Mouse (Mus musculus) cerebellum, postnatal 4 days (tissue): ENCODE measurements around the gene Fzd10.

Experiments used
- DNase-seq, 2 experiments: peaks; one replicate each; pipeline ENCODE4 v3.0.0; 2022; ENCODE audit warnings: low spot score in 2 of 2, mixed read lengths in 1 of 2

Gene Fzd10

DNA sequence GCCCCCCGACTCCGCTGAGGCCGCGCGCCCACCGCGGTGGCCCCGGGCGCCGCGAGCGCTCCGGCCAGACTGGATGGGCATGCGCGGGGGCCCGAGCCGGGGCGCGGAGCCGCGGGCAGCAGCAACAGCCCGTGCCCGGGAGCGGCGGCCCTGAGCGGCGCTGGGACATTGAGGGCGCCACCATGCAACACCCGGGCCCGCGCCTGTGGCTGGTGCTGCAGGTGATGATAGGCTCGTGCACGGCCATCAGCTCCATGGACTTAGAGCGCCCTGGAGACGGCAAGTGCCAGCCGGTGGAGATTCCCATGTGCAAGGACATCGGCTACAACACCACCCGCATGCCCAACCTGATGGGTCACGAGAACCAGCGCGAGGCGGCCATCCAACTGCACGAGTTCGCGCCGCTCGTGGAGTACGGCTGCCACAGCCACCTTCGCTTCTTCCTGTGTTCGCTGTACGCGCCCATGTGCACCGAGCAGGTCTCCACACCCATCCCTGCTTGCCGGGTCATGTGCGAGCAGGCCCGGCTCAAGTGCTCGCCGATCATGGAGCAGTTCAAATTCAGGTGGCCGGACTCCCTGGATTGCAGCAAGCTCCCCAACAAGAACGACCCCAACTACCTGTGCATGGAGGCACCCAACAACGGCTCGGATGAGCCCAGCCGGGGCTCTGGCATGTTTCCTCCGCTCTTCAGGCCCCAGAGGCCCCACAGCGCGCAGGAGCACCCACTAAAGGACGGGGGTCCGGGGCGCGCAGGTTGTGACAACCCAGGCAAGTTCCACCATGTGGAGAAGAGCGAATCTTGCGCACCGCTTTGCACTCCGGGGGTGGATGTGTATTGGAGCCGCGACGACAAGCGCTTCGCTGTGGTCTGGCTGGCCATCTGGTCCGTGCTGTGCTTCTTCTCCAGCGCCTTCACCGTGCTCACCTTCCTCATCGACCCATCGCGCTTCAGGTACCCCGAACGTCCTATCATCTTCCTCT is 684 bp downstream of the Fzd10 start:
- DNase-seq = peak in 1 of 2 experiments; percentile 36

DNA sequence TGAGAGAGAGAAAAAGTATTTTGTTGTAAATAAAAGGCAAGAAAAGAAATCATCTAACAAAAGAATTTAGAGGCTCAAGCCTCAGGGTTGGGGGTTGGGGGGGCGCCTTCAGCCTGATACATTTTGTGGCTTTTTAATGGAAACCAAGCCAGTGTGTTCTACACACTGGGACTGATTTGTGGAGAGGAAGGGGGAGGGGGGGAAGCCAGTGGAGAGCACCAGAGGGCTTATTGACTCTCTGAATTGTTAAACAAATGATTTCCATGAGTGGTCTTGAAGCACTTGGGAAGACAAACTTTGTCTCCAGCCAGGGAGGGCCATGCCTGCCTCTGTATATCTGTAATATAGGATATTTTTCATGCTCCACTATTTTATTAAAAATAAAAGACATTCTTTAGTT is 3.0 kb downstream of the Fzd10 start:
- DNase-seq = no peak

DNA sequence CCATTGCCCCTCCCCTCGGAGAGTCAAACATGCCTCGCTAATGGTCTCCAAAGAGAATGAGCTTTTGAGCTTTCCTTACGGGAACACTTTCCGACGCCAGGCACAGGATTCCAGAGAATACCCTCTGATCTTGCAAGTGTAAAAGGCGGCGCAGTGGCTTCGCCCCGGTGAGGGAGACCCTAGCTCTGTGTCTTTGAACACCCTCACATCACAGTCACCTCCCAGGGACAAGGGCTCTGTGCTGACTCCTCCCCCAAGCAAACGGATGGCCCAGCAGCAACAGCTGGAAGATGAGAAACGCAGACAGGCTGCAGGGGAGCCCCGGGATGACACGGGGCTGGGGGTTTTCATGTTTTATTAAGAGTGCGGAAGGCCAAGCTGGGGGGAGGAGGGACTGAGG is 6.0 kb downstream of the Fzd10 start:
- DNase-seq = no peak

DNA sequence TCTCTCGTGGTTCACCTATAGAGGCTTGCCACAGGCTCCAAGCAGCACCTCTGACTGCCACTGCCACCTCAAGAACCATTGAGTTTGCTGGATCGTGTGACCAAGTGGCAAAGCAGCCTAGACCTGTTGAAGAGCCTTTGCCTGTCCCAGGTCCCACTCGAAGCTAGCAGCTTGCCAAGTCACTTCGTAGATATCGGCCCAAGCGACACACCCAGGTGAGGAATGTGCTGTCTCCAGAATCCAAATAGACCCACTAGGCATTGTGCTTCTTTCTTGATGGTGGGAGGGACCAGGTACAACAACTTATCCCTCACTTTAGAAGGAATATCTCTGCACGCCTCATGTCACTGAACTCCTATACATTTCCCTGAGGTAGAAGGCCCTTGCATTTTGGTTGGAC is 8.4 kb downstream of the Fzd10 start:
- DNase-seq = no peak

DNA sequence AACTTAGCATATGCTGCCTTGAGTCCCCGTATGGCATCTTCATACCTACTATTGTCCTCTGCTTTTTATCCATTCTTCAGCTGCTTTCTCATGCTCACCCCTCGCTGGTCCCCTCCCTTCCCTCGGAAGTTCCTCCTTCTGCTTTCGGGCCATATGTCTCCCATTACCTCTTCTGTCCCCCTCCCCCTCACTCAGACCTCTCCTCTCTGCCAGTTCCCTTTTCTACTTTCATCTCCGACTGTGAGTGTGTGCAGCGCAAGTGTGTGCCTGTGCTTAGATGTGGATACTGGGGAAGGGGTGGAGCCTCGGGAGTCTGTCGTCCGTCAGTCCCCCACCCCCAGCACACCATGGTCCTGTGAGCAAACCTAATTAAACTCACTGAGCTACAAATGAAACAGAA is 17.0 kb downstream of the Fzd10 start:
- no peak for DNase-seq

DNA sequence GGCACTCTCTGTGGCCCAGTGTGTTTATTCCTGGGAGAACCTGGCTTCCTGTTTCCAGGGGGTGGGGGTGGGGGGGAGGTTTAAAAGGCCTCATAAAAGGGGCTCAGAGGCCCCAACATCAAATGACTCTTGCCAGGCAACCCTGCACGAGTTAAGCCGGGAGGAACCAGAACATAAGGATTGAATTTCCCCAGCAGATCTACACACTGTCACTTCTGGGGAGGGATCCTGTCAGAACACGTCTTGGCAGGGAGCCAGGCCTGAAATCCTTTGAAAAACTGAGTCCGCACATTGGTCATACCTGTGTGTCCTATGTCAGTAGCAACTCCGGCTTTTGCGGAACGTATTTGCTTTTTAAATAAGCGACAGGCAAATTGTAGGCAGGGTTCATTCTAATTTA is 19.3 kb downstream of the Fzd10 start:
- no peak for DNase-seq

DNA sequence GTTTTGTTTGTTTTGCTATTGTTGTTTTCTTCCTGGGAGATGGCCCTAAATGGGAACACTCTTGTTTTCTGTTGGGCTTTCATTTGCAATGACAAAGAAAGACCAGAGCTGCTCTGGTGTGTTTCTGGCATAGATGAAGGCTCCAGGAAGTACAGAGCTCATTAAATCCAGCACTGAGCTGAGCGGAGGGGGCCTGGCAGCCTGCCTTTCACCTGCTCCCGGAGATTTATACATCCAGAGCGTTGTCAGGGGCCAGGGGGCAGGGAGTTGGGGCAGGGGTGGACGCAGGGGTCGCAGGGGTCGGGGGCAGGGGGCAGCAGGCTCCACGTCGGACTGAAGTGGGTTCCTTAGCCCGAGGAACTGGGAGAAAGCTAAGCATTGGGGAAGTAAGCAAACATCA is 19.8 kb downstream of the Fzd10 start:
- no peak for DNase-seq

DNA sequence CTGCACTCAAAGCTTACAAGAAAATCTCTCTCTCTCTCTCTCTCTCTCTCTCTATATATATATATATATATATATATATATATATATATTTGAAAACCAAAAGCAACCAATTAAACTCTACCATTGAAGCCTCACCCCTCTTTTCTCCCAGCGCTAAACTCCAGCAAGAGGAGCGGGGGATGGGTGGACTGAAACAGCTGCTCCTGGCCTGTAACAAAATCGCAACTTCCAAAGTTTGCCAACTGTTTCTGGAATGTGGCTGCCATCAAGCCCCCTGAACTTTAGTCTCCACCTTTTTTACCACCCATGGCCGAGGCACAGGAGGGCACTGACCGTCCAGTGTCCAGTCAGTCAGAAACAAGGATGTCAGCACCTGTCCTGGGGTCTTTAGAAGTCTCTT is 27.1 kb downstream of the Fzd10 start:
- DNase-seq = no peak

DNA sequence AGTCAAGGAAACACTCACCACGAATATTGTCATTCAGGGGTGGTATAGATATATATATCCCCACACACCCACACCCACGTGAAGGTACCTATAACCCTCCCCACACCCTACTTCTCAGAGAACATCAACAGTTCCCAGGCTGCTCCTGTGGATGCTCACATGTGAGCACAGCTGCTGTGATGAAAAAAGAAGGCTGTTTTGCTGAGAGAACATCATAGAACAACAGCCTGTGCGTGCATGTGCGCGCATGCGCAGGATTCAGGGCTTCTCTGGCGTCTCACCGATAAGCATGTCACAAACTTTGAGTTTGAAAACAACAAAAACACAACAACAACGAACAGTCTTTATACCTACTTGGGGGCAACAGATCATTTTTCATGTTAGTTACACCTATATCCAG is 36.0 kb downstream of the Fzd10 start:
- DNase-seq = no peak

DNA sequence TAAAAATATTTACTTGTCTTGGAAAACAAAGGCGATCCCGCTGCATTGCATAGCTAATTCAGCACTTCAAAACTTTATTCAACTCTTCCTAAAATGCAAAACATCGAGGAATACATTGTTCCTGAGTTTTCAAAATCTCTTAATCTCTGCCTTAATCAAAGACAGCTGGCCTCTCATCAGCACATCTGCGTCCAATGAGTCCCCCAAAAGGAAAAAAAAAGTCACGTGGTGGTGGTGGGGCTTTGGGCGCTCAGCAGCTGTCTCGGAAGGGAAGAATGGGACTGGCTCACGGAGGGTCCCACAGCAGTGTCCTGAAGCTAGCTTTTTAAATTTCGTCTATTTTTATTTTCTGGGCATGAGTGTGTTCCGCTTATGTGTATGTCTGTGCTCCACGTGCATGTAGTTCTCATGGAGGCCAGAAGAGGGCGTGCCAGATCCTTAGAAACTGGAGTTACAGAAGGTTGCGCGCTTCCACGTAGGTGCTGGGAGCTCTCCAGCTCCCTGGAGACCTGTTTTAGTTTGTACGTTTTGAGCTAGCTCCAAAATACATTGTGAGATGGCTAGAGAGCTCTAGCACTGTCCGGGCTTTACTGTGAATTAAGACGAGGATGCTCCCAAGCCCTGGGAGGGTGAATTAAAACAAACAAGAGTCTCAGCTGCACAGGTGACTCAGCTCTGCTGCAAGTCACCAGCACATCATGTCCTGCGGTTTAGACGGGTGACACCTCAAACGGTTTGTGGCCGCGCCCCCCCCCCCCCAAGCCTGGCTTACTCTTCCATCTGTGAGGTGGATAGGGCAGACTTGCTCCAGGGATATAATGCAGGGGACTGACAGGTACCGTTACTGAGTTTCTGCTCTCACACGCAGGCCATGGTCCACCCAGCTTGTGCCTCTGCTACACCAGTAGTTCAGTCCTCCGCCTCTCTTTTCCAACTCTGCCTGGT is 36.7 kb downstream of the Fzd10 start:
- no peak for DNase-seq

DNA sequence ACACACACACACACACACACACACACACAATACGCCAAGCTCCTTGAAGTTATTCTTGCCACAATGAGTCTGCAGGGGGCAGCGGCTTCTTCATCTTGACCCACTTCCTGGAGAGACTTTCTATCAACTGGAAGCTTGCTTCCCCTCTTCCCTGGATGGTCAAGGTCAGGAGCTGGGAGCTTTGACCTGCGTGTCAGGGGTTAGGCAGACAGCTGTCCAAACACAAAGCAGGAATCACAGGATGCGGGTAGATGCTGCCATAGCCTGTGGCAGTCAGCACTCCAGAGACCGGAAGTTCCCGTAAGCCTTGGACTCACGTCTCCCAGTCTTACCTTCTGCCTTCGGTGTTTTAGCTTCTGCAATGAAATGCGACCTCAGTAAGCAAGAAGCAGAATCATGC is 38.1 kb downstream of the Fzd10 start:
- no peak for DNase-seq

DNA sequence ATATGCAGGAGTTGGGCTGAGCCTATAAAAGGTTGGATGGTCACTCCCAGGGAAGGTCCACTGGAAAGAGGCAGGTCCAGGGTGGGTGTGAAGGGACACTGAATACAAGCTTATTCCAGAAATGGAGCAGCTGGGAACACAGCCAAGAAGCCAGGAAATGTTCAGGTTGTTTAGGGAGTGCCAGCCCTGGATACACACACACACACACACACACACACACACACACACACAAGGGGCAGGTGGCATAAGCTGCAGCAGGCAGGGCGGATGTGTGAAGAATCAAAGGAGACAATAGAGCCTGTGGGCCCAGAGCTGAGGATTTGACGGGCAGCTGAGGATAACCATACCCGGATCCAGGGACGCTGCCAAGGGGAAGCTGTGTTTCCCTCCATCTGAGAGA is 42.4 kb downstream of the Fzd10 start:
- no peak for DNase-seq

DNA sequence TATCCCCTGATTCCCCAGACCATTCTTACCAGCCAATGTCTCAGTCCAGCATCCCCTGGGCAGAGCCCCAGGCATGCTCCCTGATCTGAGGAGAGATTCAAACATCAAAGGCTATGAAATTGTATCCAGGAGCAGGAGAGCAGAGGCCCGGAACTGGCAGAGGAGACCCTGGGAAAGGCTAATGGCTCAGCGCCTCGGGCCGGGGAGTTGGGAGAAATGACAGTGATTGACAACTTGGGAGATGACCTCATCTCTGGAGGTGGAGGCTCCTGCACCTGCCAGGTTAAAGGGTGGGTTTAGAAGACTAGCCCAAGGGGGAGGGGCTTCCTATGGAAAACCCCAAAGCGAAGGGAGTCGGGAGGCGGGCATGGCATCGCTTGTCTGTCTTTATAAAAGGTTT is 45.1 kb downstream of the Fzd10 start:
- DNase-seq = no peak

DNA sequence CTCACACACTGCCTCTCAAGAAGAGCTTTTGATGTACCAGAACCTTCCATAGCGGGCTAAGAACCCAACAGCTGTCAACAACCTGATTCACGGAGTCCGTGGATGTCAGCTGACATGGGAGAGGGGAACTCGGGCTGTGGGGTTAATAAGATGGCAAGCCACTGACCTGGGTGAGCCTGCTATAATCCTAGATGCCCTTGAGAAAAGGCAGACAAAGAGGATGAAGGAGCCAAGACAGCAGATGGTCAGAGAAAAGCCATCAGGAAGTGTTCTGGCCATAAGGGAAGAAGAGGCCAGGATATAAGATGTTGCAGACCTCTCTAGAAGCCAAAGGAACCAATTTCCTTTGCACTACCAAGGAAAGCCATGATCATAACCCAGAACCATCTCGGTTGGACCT is 45.6 kb downstream of the Fzd10 start:
- no peak for DNase-seq

DNA sequence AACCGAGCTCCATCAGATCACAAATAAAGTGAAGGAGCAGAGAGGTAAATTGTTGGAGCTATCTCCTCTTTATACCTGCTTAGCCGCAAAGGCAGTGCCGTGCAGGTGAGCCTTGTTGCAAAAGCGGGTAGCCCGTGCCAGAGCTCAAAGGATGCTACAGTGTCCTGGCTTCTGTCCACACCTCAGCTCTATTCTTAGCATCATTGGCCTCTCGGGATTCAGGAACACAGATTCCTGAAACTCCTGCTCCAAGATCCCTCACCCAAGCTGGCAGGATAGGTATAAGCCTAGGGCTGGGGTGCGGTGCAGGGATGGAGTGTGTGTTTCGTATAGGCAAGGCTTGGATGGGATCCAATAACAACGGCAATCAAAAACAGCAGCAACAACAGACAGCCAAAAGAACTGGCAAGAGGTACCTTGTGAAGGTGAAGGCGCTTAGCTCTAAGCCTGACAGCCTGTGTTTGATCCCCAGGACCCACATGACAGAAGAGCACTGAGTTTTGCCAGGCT is 46.6 kb downstream of the Fzd10 start:
- DNase-seq = no peak

DNA sequence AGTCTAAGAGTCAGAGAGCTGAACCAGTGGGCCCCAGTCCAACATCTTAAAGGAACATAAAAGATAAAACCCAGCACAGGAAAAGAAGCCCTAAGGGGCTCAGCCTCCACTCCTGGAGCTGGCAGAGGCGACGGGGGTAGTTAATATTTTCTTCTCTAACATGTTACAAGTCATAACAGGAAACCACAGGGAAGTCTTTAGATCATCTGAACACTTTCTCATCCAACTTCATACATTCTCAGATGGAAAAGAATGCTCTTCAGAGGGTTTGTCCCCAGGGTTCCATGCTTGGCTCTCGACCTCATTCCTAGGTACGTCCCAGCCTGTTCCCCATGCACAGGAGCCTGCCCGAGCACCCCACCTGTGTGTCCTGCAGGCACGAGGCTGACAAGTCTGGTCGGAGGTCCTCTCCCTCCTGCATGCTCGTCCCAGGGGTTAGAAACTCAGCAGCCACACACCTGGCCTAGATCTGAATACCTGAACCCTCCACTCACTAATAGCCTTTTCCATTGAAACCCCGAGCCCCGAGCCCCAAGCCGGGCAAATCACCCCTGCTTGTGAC is 48.8 kb downstream of the Fzd10 start:
- DNase-seq = no peak
